Mouse (Mus musculus): ENCODE data around the gene Klhl18.

DNA sequence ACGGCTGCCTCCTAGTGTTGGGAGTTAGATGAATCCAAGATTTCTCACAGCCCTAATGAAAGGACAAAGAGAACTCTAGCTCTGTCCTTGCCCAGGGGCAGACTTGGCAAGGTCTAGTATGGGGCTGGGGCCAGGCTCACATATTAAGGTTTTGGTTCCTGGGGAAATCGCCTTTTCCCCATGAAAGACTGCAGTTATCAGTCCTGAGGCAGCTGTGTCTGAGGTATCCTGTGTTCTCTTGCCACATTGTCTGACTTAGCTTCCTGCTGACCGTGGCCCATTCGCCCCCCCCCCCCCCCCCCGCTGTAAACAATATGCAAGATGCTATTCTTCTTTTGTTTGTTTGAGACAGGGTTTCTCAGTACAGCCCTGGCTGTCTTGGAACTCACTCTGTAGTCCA lies 36.4 kb downstream of the Klhl18 start:
- TF ChIP-seq CTCF (conservative IDR thresholded peaks at IDR 0.05; ENCODE audit: low read length) (no peak), NANOG (IDR thresholded peaks at IDR 0.05; ENCODE audit: borderline replicate concordance, low read length) (no peak)

All from E14TG2a.4 (cell line).